Mouse (Mus musculus): ENCODE measurements at regions not wholly inside any gene's neighbourhood (a gene's known extent, or its start where the extent isn't known, plus 50 kb on each side); places are given as distances from the start of the nearest gene placed in this dataset.

DNA sequence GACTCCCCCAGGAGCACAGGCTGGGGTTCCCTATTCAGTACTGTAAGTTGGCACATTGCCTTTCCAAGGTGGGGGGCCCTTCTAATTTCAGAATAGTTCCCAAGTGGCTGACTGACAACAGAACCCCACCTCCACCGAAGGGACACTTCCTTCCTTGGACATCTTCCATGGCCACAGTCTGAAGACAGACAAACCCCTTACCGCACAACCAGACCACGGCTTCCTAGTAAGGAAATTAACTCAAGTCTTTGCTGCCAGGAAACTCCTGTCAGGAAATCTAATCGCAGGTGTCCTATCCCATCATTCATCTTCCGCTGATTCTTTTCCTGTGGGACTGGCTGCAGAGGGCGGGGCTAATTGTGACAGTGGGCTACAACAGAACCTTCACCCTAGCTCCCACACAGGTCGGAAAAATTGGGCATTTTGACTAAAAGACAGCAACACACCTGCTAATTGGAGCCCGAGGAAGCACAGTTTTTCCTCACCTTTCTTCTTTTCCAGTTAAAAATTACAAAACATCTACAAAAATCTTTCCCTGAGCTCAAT is 309.8 kb downstream of the Ankrd50 start:
- Histone ChIP-seq H3K4me1 (ENCODE audit: insufficient read depth, low read depth, low read length) (no peaks in the 10 kb centered on the region), H3K9ac (replicated peaks; ENCODE audit: low read depth) (no peak overlapping the region), H3K9me3 (ENCODE audit: low read length) (no peaks in the 10 kb centered on the region), H3K4me3 (ENCODE audit: low read depth, low read length) (no peak overlapping the region), H3K27ac (ENCODE audit: low read length) (no peak overlapping the region), H3K4me2 (replicated peaks; ENCODE audit: low read depth, low read length) (no peak overlapping the region), H3K27me3 (replicated peaks; ENCODE audit: insufficient read depth, low read length) (no peaks in the 10 kb centered on the region), H3K36me3 (ENCODE audit: insufficient read depth, low read length) (no peaks in the 10 kb centered on the region)
- DNase-seq (ENCODE audit: low spot score), result no peak
- no peak for ATAC-seq
- no peak for TF ChIP-seq CTCF (IDR thresholded peaks at IDR 0.05)
- no peak for TF ChIP-seq EP300 (IDR thresholded peaks at IDR 0.05)
- 57% methylated on average over 8 of the region's 8 CpGs for WGBS

DNA sequence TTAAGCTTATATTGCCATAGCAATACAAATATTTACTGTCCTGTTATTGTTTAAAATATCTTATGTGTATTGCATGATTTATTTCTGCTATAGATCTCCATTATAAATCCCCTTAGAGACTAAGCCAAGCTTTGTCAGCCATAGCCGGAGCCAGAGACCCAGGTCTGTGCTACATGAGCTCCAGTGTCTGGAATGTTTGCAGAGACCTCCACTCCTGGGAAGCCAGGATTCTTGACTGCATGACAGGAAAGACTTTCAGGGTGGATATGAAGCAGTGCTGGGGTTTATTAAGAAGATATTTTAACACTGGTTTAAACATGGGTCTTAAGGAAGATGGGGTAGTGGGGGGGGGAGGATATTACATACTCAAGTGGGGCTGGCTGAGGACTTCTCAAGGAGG is 332.2 kb downstream of the Ankrd50 start:
- Histone ChIP-seq H3K27ac (ENCODE audit: low read length) (no peak overlapping the region), H3K4me2 (replicated peaks; ENCODE audit: low read depth, low read length) (no peak overlapping the region), H3K27me3 (replicated peaks; ENCODE audit: insufficient read depth, low read length) (no peaks in the 10 kb centered on the region), H3K9me3 (ENCODE audit: low read length) (no peaks in the 10 kb centered on the region), H3K4me3 (ENCODE audit: low read depth, low read length) (no peak overlapping the region), H3K36me3 (ENCODE audit: insufficient read depth, low read length) (no peaks in the 10 kb centered on the region), H3K4me1 (ENCODE audit: insufficient read depth, low read depth, low read length) (no peaks in the 10 kb centered on the region), H3K9ac (replicated peaks; ENCODE audit: low read depth) (no peak overlapping the region)
- TF ChIP-seq CTCF (IDR thresholded peaks at IDR 0.05) (no peak), EP300 (IDR thresholded peaks at IDR 0.05) (no peak)
- WGBS, result 48% methylated on average over 1 of the region's 1 CpGs
- DNase-seq (ENCODE audit: low spot score) (no peak), ATAC-seq (no peak)

DNA sequence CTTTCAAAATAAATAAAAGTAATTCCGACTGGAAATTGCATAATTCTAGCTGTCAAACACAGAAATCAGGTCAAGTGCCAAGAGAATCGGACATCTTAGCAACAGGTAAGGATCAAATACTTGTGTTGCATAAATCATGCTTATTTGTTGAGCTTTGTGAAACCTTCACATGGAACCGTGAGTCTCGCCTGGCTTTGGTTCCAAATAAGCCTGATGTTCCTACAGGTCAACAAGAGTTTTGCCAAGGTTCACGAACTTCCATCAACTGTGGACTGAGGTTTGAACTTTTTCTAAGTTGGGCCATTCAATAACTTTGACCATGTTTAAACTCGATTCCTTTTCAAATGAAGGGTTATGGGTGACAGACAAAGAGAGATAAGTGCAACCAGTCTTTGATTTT is 332.8 kb downstream of the Ankrd50 start:
- DNase-seq (ENCODE audit: low spot score), result peak; percentile 59
- no peak for ATAC-seq
- no peaks in the 10 kb centered on the region for H3K27me3 ChIP-seq (replicated peaks; ENCODE audit: insufficient read depth, low read length)
- no peaks in the 10 kb centered on the region for H3K4me1 ChIP-seq (ENCODE audit: insufficient read depth, low read depth, low read length)
- peak; percentile 38; the same call in 1 of the 2 replicates for TF ChIP-seq EP300 (IDR thresholded peaks at IDR 0.05)
- no peak for TF ChIP-seq CTCF (IDR thresholded peaks at IDR 0.05)
- 56% methylated on average over 6 of the region's 6 CpGs for WGBS
- no peak overlapping the region for H3K4me3 ChIP-seq (ENCODE audit: low read depth, low read length)
- H3K36me3 ChIP-seq (ENCODE audit: insufficient read depth, low read length), result no peaks in the 10 kb centered on the region
- H3K4me2 ChIP-seq (replicated peaks; ENCODE audit: low read depth, low read length), result no peak overlapping the region
- no peak overlapping the region for H3K27ac ChIP-seq (ENCODE audit: low read length)
- no peaks in the 10 kb centered on the region for H3K9me3 ChIP-seq (ENCODE audit: low read length)
- H3K9ac ChIP-seq (replicated peaks; ENCODE audit: low read depth), result no peak overlapping the region

DNA sequence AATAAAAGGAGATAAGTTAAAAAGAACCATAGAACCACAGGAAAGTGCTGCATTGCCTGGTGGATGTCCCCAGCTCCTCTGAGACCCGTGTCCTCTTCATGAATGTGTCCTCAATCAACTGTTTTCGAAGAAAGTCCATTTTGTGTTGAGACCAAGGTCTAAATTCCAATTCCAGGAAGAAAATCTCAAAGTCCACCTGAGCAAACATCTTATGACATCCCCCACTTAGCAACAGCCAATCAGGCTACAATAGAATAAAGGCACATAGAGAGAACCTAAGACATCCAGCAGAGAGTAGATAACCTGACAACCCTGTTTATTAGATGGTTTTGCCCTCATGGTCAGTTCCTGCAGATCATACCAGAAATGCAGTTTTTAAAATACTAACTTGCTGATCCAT is 338.0 kb downstream of the Ankrd50 start:
- ATAC-seq (no peak), DNase-seq (ENCODE audit: low spot score) (no peak)
- Histone ChIP-seq H3K27ac (ENCODE audit: low read length) (no peak overlapping the region), H3K27me3 (replicated peaks; ENCODE audit: insufficient read depth, low read length) (no peaks in the 10 kb centered on the region), H3K36me3 (ENCODE audit: insufficient read depth, low read length) (no peaks in the 10 kb centered on the region), H3K4me1 (ENCODE audit: insufficient read depth, low read depth, low read length) (peaks cover 20% of the 10 kb centered on the region), H3K9ac (replicated peaks; ENCODE audit: low read depth) (no peak overlapping the region), H3K4me2 (replicated peaks; ENCODE audit: low read depth, low read length) (no peak overlapping the region), H3K4me3 (ENCODE audit: low read depth, low read length) (no peak overlapping the region), H3K9me3 (ENCODE audit: low read length) (no peaks in the 10 kb centered on the region)
- 74% methylated on average over 2 of the region's 2 CpGs for WGBS
- no peak for TF ChIP-seq EP300 (IDR thresholded peaks at IDR 0.05)
- no peak for TF ChIP-seq CTCF (IDR thresholded peaks at IDR 0.05)

DNA sequence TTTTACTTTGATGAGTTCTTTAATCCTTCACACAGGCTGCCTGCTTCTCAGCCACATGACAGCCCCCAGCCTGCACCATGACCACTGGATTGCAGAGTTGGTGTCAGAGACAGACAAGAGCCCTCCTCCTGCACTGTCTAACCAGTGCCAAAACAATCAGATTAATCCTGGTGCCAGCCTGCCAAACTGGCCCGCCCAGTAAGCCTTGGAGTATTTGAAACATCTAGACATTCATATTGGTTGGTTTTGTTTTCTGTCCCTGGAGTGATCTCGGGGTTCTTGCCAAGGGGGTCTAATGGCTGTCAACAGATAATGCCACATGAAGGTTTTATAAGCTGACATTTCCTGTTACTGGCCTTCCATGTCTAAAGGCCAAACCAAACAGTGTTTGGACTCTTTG is 339.2 kb downstream of the Ankrd50 start:
- ATAC-seq, result peak; percentile 63
- H3K4me2 ChIP-seq (replicated peaks; ENCODE audit: low read depth, low read length), result no peak overlapping the region
- H3K4me1 ChIP-seq (ENCODE audit: insufficient read depth, low read depth, low read length), result peaks cover 20% of the 10 kb centered on the region
- no peak overlapping the region for H3K9ac ChIP-seq (replicated peaks; ENCODE audit: low read depth)
- no peaks in the 10 kb centered on the region for H3K27me3 ChIP-seq (replicated peaks; ENCODE audit: insufficient read depth, low read length)
- no peaks in the 10 kb centered on the region for H3K9me3 ChIP-seq (ENCODE audit: low read length)
- DNase-seq (ENCODE audit: low spot score), result peak; percentile 21
- WGBS, result 30% methylated on average over 2 of the region's 2 CpGs
- H3K27ac ChIP-seq (ENCODE audit: low read length), result peak overlapping the region; percentile 43
- 0 out of 2 replicates have a peak, but pooled peaks have one; percentile 12 for TF ChIP-seq EP300 (IDR thresholded peaks at IDR 0.05)
- no peak for TF ChIP-seq CTCF (IDR thresholded peaks at IDR 0.05)
- H3K36me3 ChIP-seq (ENCODE audit: insufficient read depth, low read length), result no peaks in the 10 kb centered on the region
- no peak overlapping the region for H3K4me3 ChIP-seq (ENCODE audit: low read depth, low read length)

DNA sequence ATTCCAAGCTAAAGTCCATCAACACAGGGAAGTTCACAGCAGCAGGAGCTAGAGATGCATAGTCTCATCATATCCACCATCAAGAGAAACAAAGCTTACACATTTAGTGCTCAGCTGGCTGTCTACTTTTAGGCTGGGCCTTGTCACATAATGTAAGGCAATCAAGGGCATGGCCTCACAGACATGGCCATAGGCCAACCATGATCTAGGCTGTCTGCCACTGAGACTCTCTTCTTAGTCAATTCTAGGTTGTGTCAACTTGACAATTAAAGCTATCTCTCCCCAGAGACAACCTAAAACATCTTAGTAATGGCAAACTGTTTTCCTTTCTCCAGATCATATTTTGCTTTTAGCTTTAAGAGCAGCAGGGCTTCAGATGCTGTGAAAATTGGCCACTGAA is 340.0 kb downstream of the Ankrd50 start:
- DNase-seq (ENCODE audit: low spot score), result peak; percentile 36

More for the DNA sequence above, 340.0 kb downstream of the Ankrd50 start:
- Histone ChIP-seq H3K9ac (replicated peaks; ENCODE audit: low read depth) (no peak overlapping the region), H3K27ac (ENCODE audit: low read length) (no peak overlapping the region), H3K4me1 (ENCODE audit: insufficient read depth, low read depth, low read length) (peaks cover 20% of the 10 kb centered on the region), H3K36me3 (ENCODE audit: insufficient read depth, low read length) (no peaks in the 10 kb centered on the region), H3K4me2 (replicated peaks; ENCODE audit: low read depth, low read length) (no peak overlapping the region), H3K27me3 (replicated peaks; ENCODE audit: insufficient read depth, low read length) (no peaks in the 10 kb centered on the region), H3K9me3 (ENCODE audit: low read length) (no peaks in the 10 kb centered on the region), H3K4me3 (ENCODE audit: low read depth, low read length) (no peak overlapping the region)
- no peak for ATAC-seq
- no peak for TF ChIP-seq CTCF (IDR thresholded peaks at IDR 0.05)
- TF ChIP-seq EP300 (IDR thresholded peaks at IDR 0.05), result no peak
